Mouse (Mus musculus): ENCODE data around the gene Kctd15.

Kctd15 gene

DNA sequence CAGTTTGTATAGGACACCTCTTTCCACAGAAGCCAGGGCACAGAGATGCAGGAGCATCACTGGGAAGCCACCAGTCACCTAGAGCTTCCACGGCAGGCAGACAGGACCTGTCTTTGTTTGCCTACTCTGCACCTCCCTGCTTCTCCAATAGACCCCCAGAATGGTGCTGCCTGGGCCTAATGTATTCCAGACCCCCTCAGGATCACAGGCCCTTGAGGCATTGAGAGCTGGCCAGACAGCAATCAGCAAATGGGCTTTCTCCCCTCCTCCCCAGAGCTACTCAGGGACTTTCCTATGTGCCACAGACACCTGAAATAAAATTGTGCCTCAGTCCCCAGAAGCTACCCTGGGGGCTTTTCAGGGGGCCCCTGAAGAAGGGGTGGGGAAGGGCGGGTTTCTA is 5.2 kb downstream of the Kctd15 start:
- TF ChIP-seq GATA4 (IDR thresholded peaks at IDR 0.05; ENCODE audit: insufficient replicate concordance, low read length): no peak

DNA sequence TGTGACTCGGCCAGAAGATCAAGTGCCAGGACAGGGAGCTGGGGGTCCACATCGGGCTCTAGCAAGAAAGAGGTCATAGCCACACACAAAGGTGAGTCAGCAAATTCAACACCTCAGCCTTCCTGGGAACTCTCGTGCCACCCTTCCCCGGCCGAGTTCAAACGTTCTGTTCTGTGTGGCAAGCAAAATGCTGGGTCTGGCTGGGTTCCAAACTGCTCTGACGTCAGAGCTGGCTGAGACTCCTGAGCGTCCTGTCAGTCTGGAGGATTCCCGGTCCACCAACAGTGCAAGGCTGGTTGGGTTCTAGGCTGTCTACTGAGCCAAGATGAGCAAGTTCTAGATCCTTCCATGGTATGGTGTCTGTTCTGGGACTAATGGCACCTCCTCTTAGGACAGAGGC is 9.5 kb downstream of the Kctd15 start:
- TF ChIP-seq GATA4 (IDR thresholded peaks at IDR 0.05; ENCODE audit: insufficient replicate concordance, low read length): no peak

DNA sequence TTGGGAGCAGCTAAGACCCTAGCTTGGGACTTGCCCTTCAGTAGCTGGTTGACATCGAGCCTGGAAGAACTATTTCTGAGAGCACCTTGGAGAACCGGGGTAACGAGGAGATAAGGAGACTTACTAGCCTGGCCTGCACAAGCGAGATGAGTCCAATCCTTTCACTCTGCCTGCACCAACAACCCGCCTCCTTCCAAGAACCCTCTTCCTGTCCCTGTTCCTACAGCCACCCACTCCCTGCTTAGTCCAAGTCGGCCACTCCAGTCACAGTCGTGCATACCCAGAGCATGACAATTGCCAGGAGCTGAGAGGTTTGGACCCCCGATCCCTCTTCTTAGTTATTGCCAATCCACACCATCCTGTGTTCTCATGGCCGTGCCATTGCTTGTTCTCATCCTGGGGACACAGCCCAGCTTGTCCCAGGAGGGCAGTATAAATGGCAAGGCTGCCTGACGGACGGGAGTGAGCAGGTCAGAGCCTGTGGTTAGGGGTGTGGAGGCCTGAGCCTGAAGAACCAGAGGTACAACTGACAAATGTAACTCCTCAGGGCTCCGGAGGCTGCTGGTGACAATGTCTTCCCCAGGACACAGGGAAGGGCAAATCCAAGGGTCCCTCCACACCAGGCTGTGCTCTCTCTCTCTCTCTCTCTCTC is 10.3 kb downstream of the Kctd15 start:
- TF ChIP-seq GATA4 (IDR thresholded peaks at IDR 0.05; ENCODE audit: insufficient replicate concordance, low read length): no peak

DNA sequence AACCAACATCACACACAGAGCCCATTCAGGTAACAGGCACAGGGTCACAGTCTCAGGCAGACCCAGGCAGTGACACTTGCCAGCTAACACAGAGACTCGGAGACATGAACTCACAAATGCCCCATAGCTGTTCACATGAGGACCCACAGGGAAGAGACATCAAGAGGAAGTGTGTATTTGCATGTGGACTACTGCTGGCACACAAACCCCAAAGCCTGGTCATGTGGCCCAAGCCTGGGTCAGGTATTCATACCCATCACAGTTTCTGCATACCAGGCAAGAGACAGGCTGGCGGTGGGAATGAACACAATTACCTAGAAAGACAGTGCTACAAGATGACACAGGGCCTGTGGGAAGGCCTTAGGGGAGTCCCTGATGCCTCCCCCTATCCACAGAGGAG is 10.9 kb downstream of the Kctd15 start:
- no peak for TF ChIP-seq GATA4 (IDR thresholded peaks at IDR 0.05; ENCODE audit: insufficient replicate concordance, low read length)

DNA sequence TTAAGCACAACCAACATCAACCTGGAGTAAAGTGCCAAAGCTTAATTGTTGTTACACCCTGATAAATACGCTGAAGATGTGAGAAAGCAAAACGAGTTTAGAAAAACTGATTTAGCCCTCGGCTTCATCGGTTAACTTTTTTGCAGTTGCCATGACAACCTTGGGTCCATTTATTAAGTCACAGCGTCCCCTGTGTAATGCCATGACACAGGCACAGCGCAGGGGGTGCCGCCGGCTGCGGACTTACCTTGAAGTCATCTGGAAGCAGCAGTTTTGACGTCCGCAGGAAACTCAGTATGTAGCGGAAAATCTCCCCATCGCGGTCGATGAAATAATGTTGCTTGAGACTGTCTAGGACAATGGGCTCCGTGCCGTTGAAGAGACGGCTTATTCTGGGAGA is 11.9 kb downstream of the Kctd15 start:
- TF ChIP-seq GATA4 (IDR thresholded peaks at IDR 0.05; ENCODE audit: insufficient replicate concordance, low read length): no peak

DNA sequence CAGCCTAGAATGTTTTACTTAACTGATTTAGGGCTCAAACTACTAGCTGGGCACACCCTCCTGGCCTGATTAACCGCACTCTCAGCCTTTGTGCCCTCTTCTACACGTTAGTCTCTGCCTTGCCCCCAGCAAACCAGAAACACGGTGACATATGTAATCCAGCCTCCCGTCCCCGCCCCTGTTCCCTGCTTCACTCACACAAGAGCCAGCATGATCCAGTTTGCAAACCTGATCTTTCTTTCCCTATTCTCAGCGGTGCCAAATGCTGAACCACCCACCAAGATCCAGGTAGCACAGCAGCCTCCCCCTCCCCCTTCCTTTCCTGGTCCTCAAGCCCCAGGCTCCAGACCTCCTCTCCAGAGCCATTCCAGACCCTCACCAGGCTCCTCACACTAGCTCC is 13.2 kb downstream of the Kctd15 start:
- no peak for TF ChIP-seq GATA4 (IDR thresholded peaks at IDR 0.05; ENCODE audit: insufficient replicate concordance, low read length)

DNA sequence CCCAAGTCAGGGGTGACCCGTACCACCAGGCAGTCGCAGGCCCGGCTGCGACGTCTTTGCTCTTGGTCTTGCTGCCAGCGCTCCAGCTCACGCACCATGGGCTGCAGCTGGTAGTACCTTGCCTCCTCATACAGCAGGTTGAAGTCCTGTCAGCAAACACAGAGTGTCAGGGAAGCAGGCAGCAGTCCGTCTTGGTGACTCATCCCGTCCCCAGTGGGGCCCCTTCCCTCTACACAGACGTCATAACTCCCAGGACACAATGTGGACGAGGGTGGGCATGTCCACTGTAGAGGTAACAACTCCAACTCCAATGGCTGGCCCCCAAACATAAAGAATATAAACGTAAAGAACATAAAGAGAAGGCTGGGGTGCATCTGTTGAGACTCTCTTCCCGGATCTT is 14.6 kb downstream of the Kctd15 start:
- no peak for TF ChIP-seq GATA4 (IDR thresholded peaks at IDR 0.05; ENCODE audit: insufficient replicate concordance, low read length)

DNA sequence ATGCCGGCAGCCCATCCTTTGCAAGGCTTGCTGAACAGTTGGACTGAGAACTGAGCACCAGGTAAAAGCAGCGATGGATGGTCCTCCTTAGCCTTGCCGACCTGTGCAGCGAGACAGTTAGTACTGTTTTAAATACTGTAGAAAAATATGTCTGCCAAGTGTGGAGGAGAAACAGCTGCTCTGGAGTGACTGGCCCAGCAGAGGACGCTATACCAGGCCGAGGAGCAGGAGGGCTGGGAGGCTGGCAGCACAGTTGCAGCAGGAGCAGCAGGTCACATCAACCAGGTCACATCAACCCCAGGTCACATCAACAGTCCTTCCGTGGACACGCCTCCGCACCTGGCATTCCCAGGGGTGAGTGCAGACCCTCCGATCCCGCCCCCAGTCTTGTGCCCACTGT is 16.7 kb downstream of the Kctd15 start:
- TF ChIP-seq GATA4 (IDR thresholded peaks at IDR 0.05; ENCODE audit: insufficient replicate concordance, low read length): no peak

DNA sequence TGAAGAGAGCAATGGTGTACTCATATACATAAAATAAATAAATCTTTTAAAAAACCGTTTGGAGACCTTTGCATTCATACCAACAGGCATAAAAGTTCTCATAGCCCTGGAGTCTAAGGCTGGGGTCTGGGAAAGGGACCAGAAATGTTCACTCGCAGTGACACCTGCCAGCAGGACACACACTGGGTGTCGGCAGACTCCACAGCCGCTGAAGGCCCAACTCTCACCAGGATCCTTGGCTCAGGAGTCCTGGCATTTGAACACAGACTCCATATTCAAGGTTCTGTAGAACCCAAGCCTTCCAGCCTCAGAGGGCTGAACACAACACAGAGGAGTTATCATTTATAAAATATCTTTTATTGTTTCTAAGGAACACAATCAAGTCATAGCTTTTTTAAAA is 19.9 kb downstream of the Kctd15 start:
- no peak for TF ChIP-seq GATA4 (IDR thresholded peaks at IDR 0.05; ENCODE audit: insufficient replicate concordance, low read length)

DNA sequence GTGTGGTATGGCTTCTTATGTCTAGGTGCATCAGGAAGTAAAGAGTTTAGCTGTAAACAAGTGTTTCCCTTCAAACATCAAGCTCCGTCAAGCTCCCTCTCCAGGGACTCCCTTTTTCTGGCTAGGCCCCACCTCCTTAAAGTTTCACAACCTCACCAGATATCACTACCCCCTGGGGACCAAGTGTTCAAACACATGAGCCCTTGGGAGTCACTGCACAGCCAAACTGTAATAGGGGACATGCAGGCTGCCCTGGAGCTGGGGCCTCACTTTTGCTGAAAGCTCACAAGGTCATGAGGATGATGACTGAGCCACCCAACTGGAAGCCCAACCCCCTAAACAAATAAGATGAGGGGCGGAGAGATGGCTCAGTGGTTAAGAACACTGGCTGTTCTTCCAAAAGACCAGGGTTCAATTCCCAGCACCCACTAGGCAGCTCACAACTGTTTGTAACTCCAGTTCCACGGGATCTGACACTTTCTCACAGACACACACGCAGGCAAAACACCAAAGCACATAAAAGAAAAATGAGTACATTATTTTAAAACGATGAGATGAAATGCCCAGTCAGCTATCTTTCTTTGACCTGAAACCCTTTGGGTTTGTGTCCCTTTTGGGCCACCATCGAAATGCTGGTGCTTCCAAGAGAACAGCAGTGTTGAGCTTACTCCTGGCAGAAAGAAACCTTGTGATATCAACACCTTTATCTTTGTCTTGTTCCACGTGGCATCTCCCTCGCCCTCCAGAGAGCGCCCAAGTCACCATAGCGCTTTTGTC is 23.4 kb downstream of the Kctd15 start:
- TF ChIP-seq GATA4 (IDR thresholded peaks at IDR 0.05; ENCODE audit: insufficient replicate concordance, low read length): no peak

DNA sequence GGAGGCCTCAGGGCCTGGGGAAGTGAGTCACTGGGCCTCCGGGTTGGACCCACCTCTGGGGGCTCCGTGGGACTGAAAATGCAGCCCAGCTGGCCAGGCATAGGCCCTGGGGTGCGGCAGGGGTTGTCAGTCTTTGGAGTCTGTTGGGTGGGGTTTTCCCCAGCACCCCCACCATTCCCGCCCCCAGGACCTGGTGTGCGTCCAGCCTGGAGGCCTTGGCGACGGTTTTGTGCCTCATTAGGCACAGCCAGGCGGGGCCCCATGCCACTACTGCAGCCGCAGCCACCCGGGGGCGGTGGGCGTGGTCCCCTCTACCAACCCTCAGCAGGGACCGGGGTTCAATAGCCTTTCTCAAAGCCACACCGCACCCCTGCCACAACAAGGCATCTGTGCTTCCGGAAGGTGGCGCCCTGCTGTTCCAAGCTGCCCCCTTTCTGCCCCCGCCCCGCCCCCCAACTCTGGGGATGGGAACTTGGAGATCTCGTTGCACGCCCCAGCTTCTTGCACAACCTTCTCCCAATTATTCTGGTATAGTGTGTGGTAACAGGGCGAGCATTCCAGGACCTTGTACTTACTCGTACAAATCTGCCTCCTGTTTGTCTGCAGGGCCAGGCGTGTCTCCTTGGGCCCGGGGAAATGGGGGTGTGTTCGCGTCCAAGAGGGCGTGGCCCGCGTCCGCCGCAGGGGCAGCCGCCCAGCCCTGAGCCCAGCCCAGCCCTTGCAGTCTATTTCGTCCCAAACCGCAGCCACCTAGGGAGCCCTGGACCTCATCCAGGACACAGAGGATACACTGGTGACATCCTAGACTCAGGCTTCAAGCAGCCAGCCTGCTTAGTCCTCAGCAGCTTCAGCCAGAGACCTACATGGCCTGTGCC is 26.1 kb downstream of the Kctd15 start:
- TF ChIP-seq GATA4 (IDR thresholded peaks at IDR 0.05; ENCODE audit: insufficient replicate concordance, low read length): no peak

DNA sequence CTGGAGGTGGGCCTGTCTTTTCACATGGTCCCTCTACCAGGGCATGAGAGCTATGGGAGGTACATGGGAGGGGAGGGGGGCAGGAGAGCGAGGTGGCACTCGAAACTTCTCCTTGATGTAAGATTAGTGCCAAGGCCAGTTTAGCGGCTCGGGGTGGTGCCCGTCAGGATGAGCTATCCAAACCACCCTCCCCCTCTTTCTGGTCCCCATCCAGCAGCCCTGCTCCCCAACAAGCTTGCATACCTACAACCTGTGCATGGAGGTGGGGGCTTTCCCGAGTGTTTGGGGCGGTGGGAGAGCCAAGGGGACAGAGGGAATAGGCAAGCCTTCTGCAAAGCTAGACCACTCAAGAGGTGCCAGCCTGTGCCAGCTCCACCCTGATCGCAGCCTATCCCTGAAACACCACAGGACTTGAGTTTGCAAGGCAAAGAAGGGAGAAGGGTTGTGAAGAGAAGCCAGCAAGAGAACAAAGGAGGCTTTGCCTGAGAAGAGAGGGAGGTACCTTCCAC is 26.8 kb downstream of the Kctd15 start:
- TF ChIP-seq GATA4 (IDR thresholded peaks at IDR 0.05; ENCODE audit: insufficient replicate concordance, low read length): no peak

DNA sequence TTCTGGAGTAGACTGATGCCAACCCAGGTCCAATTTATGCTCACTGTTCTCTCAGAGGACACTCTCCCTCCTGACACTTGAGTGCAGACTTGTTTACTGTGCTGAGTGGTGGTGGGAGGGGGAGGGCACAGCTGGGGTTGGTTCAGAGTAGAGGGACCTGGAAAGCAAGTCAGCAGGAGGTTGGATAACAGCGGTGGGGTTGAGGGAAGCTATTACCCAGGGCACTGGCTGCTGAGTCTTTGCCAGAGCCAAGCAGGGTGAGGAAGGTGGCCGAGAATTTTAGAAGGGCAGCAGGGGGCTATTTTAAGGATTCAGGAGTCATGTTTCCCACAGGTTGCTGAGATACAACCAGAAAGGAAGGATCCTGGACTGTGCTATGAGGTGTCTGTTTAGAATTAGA is 36.1 kb downstream of the Kctd15 start:
- no peak for TF ChIP-seq GATA4 (IDR thresholded peaks at IDR 0.05; ENCODE audit: insufficient replicate concordance, low read length)

DNA sequence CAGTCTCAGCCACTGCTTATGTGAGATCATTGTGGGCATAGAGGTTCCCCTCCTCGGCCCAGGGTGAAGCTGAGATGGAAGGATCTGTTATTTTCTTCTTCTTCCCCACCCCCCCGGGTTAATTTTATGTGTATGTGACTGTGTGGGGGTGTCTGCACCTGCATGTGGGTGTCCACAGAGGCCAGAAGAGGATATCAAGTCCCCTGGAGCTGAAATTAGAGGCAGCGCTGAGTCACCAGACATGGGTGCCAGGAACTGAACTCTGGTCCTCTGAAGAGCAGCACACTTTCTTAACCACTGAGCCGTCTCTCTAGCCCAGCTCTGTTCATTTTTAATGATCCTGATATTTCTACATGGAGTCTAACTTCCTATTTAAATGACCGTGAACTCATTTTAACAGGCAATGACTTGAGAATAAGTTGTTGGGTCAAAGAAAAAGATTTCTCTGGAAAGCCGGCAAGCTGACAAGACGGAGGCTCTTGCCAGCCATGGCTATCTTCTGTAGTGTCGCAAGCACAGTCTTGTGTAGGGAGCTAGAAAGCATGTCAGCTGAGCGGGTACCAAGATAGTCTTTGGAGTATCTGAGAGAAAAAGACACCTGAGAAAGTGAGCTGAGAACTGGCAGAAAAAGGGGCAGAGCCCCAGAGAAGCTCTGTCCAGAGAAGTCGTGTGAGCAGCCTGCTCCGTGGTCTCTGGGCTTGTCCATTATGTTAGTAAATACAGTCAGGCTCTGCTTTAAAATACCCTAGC is 38.2 kb downstream of the Kctd15 start:
- TF ChIP-seq GATA4 (IDR thresholded peaks at IDR 0.05; ENCODE audit: insufficient replicate concordance, low read length): no peak

DNA sequence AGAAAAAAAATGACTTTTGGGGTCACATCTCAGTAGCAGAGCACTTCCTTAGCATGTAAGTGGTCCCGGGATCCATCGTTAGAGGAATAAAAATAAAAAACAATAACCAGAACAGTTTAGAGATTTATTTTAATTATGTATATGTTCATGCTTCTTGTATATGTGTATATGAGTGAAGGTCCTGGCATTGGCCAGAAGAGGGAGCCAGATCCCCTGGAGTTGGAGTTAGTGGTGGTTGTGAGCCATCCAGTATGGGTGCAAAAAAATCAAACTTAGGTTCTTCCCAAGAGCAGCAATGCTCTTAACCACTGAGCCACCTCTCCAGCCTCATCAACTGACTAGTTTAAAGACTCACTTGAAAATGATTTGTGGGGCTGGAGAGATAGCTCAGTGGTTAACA is 40.3 kb downstream of the Kctd15 start:
- TF ChIP-seq GATA4 (IDR thresholded peaks at IDR 0.05; ENCODE audit: insufficient replicate concordance, low read length): no peak

Measured in liver, adult (tissue).